Mouse (Mus musculus) intestine, embryonic 15.5 days (tissue): ENCODE data around the gene Krt78. TPM values are rescaled to one million over a fixed set of nuclear protein-coding genes. Genes with fewer than 3 reads are reported as not detected.

ENCODE experiments used
- ATAC-seq: fragments of 200-750 bp; cut with Nextera tagmentation; 2 replicates; pipeline ENCODE4 v1.8.0; 2017; ENCODE audit warnings: moderate TSS enrichment, moderate library complexity
- H3K27ac ChIP-seq: fragments of 300-500 bp; sonication (generic); 2 replicates; pipeline ENCODE4 v1.5.1; 2015; ENCODE audit warnings: mild to moderate bottlenecking, inconsistent platforms
- H3K27me3 ChIP-seq: fragments of 300-500 bp; sonication (generic); replicated peaks from 2 replicates; pipeline ENCODE4 v1.6.1; 2015; ENCODE audit warnings: inconsistent platforms
- H3K36me3 ChIP-seq: fragments of 300-500 bp; sonication (generic); 2 replicates; pipeline ENCODE4 v1.6.1; 2015; ENCODE audit warnings: inconsistent platforms
- H3K4me1 ChIP-seq: fragments of 300-500 bp; sonication (generic); replicated peaks from 2 replicates; pipeline ENCODE4 v1.6.1; 2015; ENCODE audit warnings: inconsistent platforms
- H3K4me2 ChIP-seq: fragments of 300-500 bp; sonication (generic); replicated peaks from 2 replicates; pipeline ENCODE4 v1.6.1; 2015; ENCODE audit warnings: mild to moderate bottlenecking, inconsistent platforms
- H3K4me3 ChIP-seq: fragments of 300-500 bp; sonication (generic); replicated peaks from 2 replicates; pipeline ENCODE4 v1.5.1; 2015; ENCODE audit warnings: inconsistent platforms
- H3K9ac ChIP-seq: fragments of 300-500 bp; sonication (generic); 2 replicates; pipeline ENCODE4 v1.6.1; 2015; ENCODE audit warnings: inconsistent platforms
- H3K9me3 ChIP-seq: fragments of 300-500 bp; sonication (generic); 2 replicates; pipeline ENCODE4 v1.6.1; 2016; ENCODE audit warnings: inconsistent platforms
- WGBS: fragments of 180-500 bp; shearing (Covaris S2); methylation state at CpG from one replicate; pipeline ENCODE4 v1.1.7; 2015; 5-methylcytosine and 5-hydroxymethylcytosine counted together
- polyA plus RNA-seq: library from polyadenylated mRNA; unstranded; fragments of >200 nt; fragmentation: Nextera tagmentation; extraction: Ambion mirVana; gene quantifications from 2 replicates; pipeline ENCODE4 v1.2.1, GENCODE M21; 2015

Krt78 gene
- polyA plus RNA-seq, 1 experiment from 2014 or later = 0.05 TPM

GRCm38 (mm10) chr15:101984746-101985145, 30.7 kb upstream of the Krt78 start:
- H3K9me3 ChIP-seq = no peaks in the 10 kb centered on the region
- no peaks in the 10 kb centered on the region for H3K36me3 ChIP-seq
- no peak overlapping the region for H3K9ac ChIP-seq
- no peak overlapping the region for H3K27ac ChIP-seq
- H3K27me3 ChIP-seq = no peaks in the 10 kb centered on the region
- WGBS = 20% methylated on average over 6 of the region's 6 CpGs
- no peak for ATAC-seq
- H3K4me3 ChIP-seq = no peak overlapping the region
- peaks cover 14% of the 10 kb centered on the region for H3K4me1 ChIP-seq
- peak overlapping the region; percentile 25; the same call in 1 of the 2 replicates for H3K4me2 ChIP-seq

- Histone ChIP-seq H3K27me3 (no peaks in the 10 kb centered on the region), H3K9ac (peak overlapping the region; percentile 30; the same call in 1 of the 2 replicates), H3K4me1 (peaks cover 14% of the 10 kb centered on the region), H3K4me3 (peak overlapping the region; percentile 29; the same call in 1 of the 2 replicates), H3K27ac (peak overlapping the region; percentile 82), H3K4me2 (peak overlapping the region; percentile 63), H3K36me3 (no peaks in the 10 kb centered on the region), H3K9me3 (no peaks in the 10 kb centered on the region)
- ATAC-seq = peak; percentile 93
- WGBS = 3% methylated on average over 15 of the region's 15 CpGs
Observed at GRCm38 (mm10) chr15:101983949-101984601, 30.0 kb upstream of the Krt78 start.

- Histone ChIP-seq H3K36me3 (no peaks in the 10 kb centered on the region), H3K4me1 (peaks cover 16% of the 10 kb centered on the region), H3K9ac (0 out of 2 replicates have a peak overlapping the region, but pooled peaks have one; percentile 30), H3K4me2 (peak overlapping the region; percentile 63), H3K27me3 (no peaks in the 10 kb centered on the region), H3K27ac (peak overlapping the region; percentile 82), H3K9me3 (no peaks in the 10 kb centered on the region), H3K4me3 (0 out of 2 replicates have a peak overlapping the region, but pooled peaks have one; percentile 29)
- ATAC-seq = no peak
- 78% methylated on average over 13 of the region's 13 CpGs for WGBS
Observed at GRCm38 (mm10) chr15:101983315-101983948, 29.3 kb upstream of the Krt78 start.

- Histone ChIP-seq H3K4me1 (peaks cover 38% of the 10 kb centered on the region), H3K4me3 (no peak overlapping the region), H3K9me3 (no peaks in the 10 kb centered on the region), H3K27ac (peak overlapping the region; percentile 18; the same call in 1 of the 2 replicates), H3K27me3 (no peaks in the 10 kb centered on the region), H3K36me3 (no peaks in the 10 kb centered on the region), H3K4me2 (no peak overlapping the region), H3K9ac (no peak overlapping the region)
- ATAC-seq = no peak
- 51% methylated on average over 6 of the region's 6 CpGs for WGBS
Observed at GRCm38 (mm10) chr15:101980849-101981248, 26.8 kb upstream of the Krt78 start.

GRCm38 (mm10) chr15:101977043-101977726, 23.1 kb upstream of the Krt78 start:
- Histone ChIP-seq H3K9ac (peak overlapping the region; percentile 56), H3K9me3 (no peaks in the 10 kb centered on the region), H3K4me3 (peak overlapping the region; percentile 23), H3K27ac (peak overlapping the region; percentile 97), H3K4me2 (peak overlapping the region; percentile 65), H3K4me1 (peaks cover 52% of the 10 kb centered on the region), H3K27me3 (no peaks in the 10 kb centered on the region), H3K36me3 (no peaks in the 10 kb centered on the region)
- peak; percentile 92 for ATAC-seq
- 2% methylated on average over 39 of the region's 39 CpGs for WGBS

GRCm38 (mm10) chr15:101976641-101977040, 22.6 kb upstream of the Krt78 start:
- Histone ChIP-seq H3K9ac (peak overlapping the region; percentile 56), H3K4me3 (no peak overlapping the region), H3K9me3 (no peaks in the 10 kb centered on the region), H3K36me3 (no peaks in the 10 kb centered on the region), H3K27ac (peak overlapping the region; percentile 97), H3K4me2 (peak overlapping the region; percentile 65), H3K4me1 (peaks cover 52% of the 10 kb centered on the region), H3K27me3 (no peaks in the 10 kb centered on the region)
- ATAC-seq = no peak
- WGBS = 43% methylated on average over 3 of the region's 3 CpGs

- no peaks in the 10 kb centered on the region for H3K27me3 ChIP-seq
- H3K27ac ChIP-seq = peak overlapping the region; percentile 97
- H3K9ac ChIP-seq = no peak overlapping the region
- H3K9me3 ChIP-seq = no peaks in the 10 kb centered on the region
- peaks cover 52% of the 10 kb centered on the region for H3K4me1 ChIP-seq
- H3K4me2 ChIP-seq = peak overlapping the region; percentile 24; the same call in 1 of the 2 replicates
- ATAC-seq = peak; percentile 75
- WGBS = 46% methylated on average over 5 of the region's 5 CpGs
- no peaks in the 10 kb centered on the region for H3K36me3 ChIP-seq
- no peak overlapping the region for H3K4me3 ChIP-seq
Observed at GRCm38 (mm10) chr15:101976023-101976422, 21.9 kb upstream of the Krt78 start.

GRCm38 (mm10) chr15:101974083-101974845, 20.2 kb upstream of the Krt78 start:
- Histone ChIP-seq H3K4me1 (peaks cover 47% of the 10 kb centered on the region), H3K4me3 (no peak overlapping the region), H3K9me3 (no peaks in the 10 kb centered on the region), H3K4me2 (no peak overlapping the region), H3K27ac (peak overlapping the region; percentile 33; the same call in 1 of the 2 replicates), H3K36me3 (no peaks in the 10 kb centered on the region), H3K27me3 (no peaks in the 10 kb centered on the region), H3K9ac (no peak overlapping the region)
- WGBS = 58% methylated on average over 16 of the region's 16 CpGs
- no peak for ATAC-seq

GRCm38 (mm10) chr15:101973414-101974077, 19.5 kb upstream of the Krt78 start:
- Histone ChIP-seq H3K4me3 (no peak overlapping the region), H3K9ac (no peak overlapping the region), H3K9me3 (no peaks in the 10 kb centered on the region), H3K27me3 (no peaks in the 10 kb centered on the region), H3K4me1 (peaks cover 46% of the 10 kb centered on the region), H3K27ac (peak overlapping the region; percentile 33; the same call in 1 of the 2 replicates), H3K4me2 (0 out of 2 replicates have a peak overlapping the region, but pooled peaks have one; percentile 22), H3K36me3 (no peaks in the 10 kb centered on the region)
- WGBS = 15% methylated on average over 15 of the region's 15 CpGs
- no peak; the same call in 1 of the 2 replicates for ATAC-seq

GRCm38 (mm10) chr15:101970536-101970935, 16.4 kb upstream of the Krt78 start:
- Histone ChIP-seq H3K36me3 (no peaks in the 10 kb centered on the region), H3K9ac (no peak overlapping the region), H3K4me2 (no peak overlapping the region), H3K4me1 (peaks cover 19% of the 10 kb centered on the region), H3K9me3 (no peaks in the 10 kb centered on the region), H3K4me3 (no peak overlapping the region), H3K27ac (peak overlapping the region; percentile 2; the same call in 1 of the 2 replicates), H3K27me3 (no peaks in the 10 kb centered on the region)
- WGBS = 9% methylated on average over 3 of the region's 6 CpGs
- no peak for ATAC-seq

- H3K36me3 ChIP-seq = no peaks in the 10 kb centered on the region
- H3K4me2 ChIP-seq = no peak overlapping the region
- H3K9ac ChIP-seq = no peak overlapping the region
- no peaks in the 10 kb centered on the region for H3K9me3 ChIP-seq
- 0 out of 2 replicates have a peak, but pooled peaks have one; percentile 35 for ATAC-seq
- no peaks in the 10 kb centered on the region for H3K27me3 ChIP-seq
- H3K4me3 ChIP-seq = no peak overlapping the region
- WGBS = 72% methylated on average over 8 of the region's 8 CpGs
- H3K4me1 ChIP-seq = 0 out of 2 replicates have a peak, but pooled peaks cover 3% of the 10 kb centered on the region
- no peak overlapping the region for H3K27ac ChIP-seq
Observed at GRCm38 (mm10) chr15:101966808-101967207, 12.7 kb upstream of the Krt78 start.
